Mouse (Mus musculus) liver, postnatal 0 days (tissue): ENCODE measurements around the gene Mdga1. TPM values are rescaled to one million over a fixed set of nuclear protein-coding genes. Genes with fewer than 3 reads are reported as not detected.

ENCODE experiments used
- ATAC-seq: fragments of 200-750 bp; cut with Nextera tagmentation; 2 replicates; pipeline ENCODE4 v1.8.0; 2017; ENCODE audit warnings: mild to moderate bottlenecking, moderate library complexity
- DNase-seq: peaks from one replicate; pipeline ENCODE4 v3.0.0-alpha.2; 2016
- H3K27ac ChIP-seq: fragments of 300-500 bp; sonication (generic); 2 replicates; pipeline ENCODE4 v1.5.1; 2014; ENCODE audit warnings: antibody characterized with exemption, moderate library complexity, mild to moderate bottlenecking, low read depth
- H3K27me3 ChIP-seq: fragments of 300-500 bp; sonication (generic); 2 replicates; pipeline ENCODE4 v1.6.1; 2014; ENCODE audit warnings: low read length, control low read depth, mixed read lengths; ENCODE audit not compliant: insufficient read depth
- H3K36me3 ChIP-seq: fragments of 300-500 bp; sonication (generic); replicated peaks from 2 replicates; pipeline ENCODE4 v1.6.1; 2014; ENCODE audit warnings: mild to moderate bottlenecking, control low read depth, low read length, moderate library complexity, mixed read lengths; ENCODE audit not compliant: insufficient read depth
- H3K4me1 ChIP-seq: fragments of 300-500 bp; sonication (generic); 2 replicates; pipeline ENCODE4 v1.6.1; 2014; ENCODE audit warnings: antibody characterized with exemption, mild to moderate bottlenecking, control low read depth; ENCODE audit not compliant: insufficient read depth
- H3K4me2 ChIP-seq: fragments of 300-500 bp; sonication (generic); 2 replicates; pipeline ENCODE4 v1.6.1; 2014; ENCODE audit warnings: low read depth, mild to moderate bottlenecking, low read length, moderate library complexity, mixed read lengths
- H3K4me3 ChIP-seq: fragments of 300-500 bp; sonication (generic); 2 replicates; pipeline ENCODE4 v1.5.1; 2014; ENCODE audit warnings: low read depth, low read length
- H3K9ac ChIP-seq: fragments of 300-500 bp; sonication (generic); replicated peaks from 2 replicates; pipeline ENCODE4 v1.6.1; 2014; ENCODE audit warnings: mild to moderate bottlenecking, moderate library complexity
- H3K9me3 ChIP-seq: fragments of 300-500 bp; sonication (generic); 2 replicates; pipeline ENCODE4 v1.6.1; 2016; ENCODE audit warnings: mild to moderate bottlenecking, control low read depth, low read length, mixed read lengths
- CTCF ChIP-seq: sonication (generic); IDR thresholded peaks from 2 replicates; pipeline ENCODE4 v1.5.1; 2016; ENCODE audit warnings: antibody characterized with exemption, low read depth
- EP300 ChIP-seq: IDR thresholded peaks from 2 replicates; pipeline ENCODE4 v1.6.1; 2016; ENCODE audit warnings: antibody characterized with exemption, low read depth, mild to moderate bottlenecking
- WGBS: fragments of 180-500 bp; shearing (Covaris S2); extraction: QIAGEN DNeasy Blood & Tissue Kit; methylation state at CpG from one replicate; pipeline ENCODE4 v1.1.7; 2014; ENCODE audit not compliant: insufficient replicate concordance; 5-methylcytosine and 5-hydroxymethylcytosine counted together
- polyA plus RNA-seq: library from polyadenylated mRNA; unstranded; fragments of >200 nt; fragmentation: Nextera tagmentation; extraction: Ambion mirVana; gene quantifications from 2 replicates; pipeline ENCODE4 v1.2.1, GENCODE M21; 2015

Mdga1 gene
- 2.0 and 2.2 TPM in 2 replicates for polyA plus RNA-seq

- Histone ChIP-seq H3K27ac (no peak within 1 kb of the TSS), H3K9ac (no peak within 1 kb of the TSS), H3K27me3 (0 out of 2 replicates have a peak, but pooled peaks cover 5% of the 10 kb centered on the region), H3K36me3 (no peaks in the 10 kb centered on the region), H3K4me2 (no peak within 1 kb of the TSS), H3K9me3 (no peaks in the 10 kb centered on the region), H3K4me1 (no peaks in the 10 kb centered on the region), H3K4me3 (no peak within 1 kb of the TSS)
- TF ChIP-seq CTCF (no peak), EP300 (no peak)
- ATAC-seq: no peak
- no peak for DNase-seq
- WGBS: 74% methylated on average over 7 of the region's 7 CpGs
Observed at GRCm38 (mm10) chr17:29970037-29970555, at the start of gene Mdga1. Mdga1 (minus strand) TSS chr17:29970087.

- TF ChIP-seq EP300: no peak
- TF ChIP-seq CTCF: no peak
- 0 out of 2 replicates have a peak overlapping the region, but pooled peaks have one; percentile 22 for H3K27ac ChIP-seq
- no peak overlapping the region for H3K4me2 ChIP-seq
- DNase-seq (no peak), ATAC-seq (no peak)
- peaks cover 13% of the 10 kb centered on the region for H3K4me1 ChIP-seq
- no peaks in the 10 kb centered on the region for H3K9me3 ChIP-seq
- H3K27me3 ChIP-seq: no peaks in the 10 kb centered on the region
- no peak overlapping the region for H3K9ac ChIP-seq
- no peak overlapping the region for H3K4me3 ChIP-seq
- no peaks in the 10 kb centered on the region; the same call in 1 of the 2 replicates for H3K36me3 ChIP-seq
- 65% methylated on average over 12 of the region's 12 CpGs for WGBS
Observed at GRCm38 (mm10) chr17:30018927-30019610, 49.2 kb upstream of the Mdga1 start.

- no peaks in the 10 kb centered on the region for H3K9me3 ChIP-seq
- ATAC-seq: no peak
- no peak overlapping the region for H3K27ac ChIP-seq
- H3K36me3 ChIP-seq: no peaks in the 10 kb centered on the region; the same call in 1 of the 2 replicates
- DNase-seq: no peak
- no peak overlapping the region for H3K4me3 ChIP-seq
- no peak overlapping the region for H3K9ac ChIP-seq
- no peaks in the 10 kb centered on the region for H3K27me3 ChIP-seq
- H3K4me1 ChIP-seq: peaks cover 16% of the 10 kb centered on the region
- H3K4me2 ChIP-seq: no peak overlapping the region
- peak; percentile 32 for TF ChIP-seq CTCF
- no peak for TF ChIP-seq EP300
- WGBS: 89% methylated on average over 4 of the region's 4 CpGs
Observed at GRCm38 (mm10) chr17:30014660-30015059, 44.8 kb upstream of the Mdga1 start.

- DNase-seq: no peak
- ATAC-seq: no peak
- peak overlapping the region; percentile 85 for H3K27ac ChIP-seq
Observed at GRCm38 (mm10) chr17:30008392-30008791, 38.5 kb upstream of the Mdga1 start.

GRCm38 (mm10) chr17:30007883-30008282, 38.0 kb upstream of the Mdga1 start:
- ATAC-seq: peak; percentile 5
- no peaks in the 10 kb centered on the region for H3K9me3 ChIP-seq
- peaks cover 41% of the 10 kb centered on the region for H3K4me1 ChIP-seq
- 43% methylated on average over 6 of the region's 6 CpGs for WGBS
- no peaks in the 10 kb centered on the region for H3K27me3 ChIP-seq
- peak overlapping the region; percentile 38; the same call in 1 of the 2 replicates for H3K9ac ChIP-seq
- peak overlapping the region; percentile 85 for H3K27ac ChIP-seq
- H3K36me3 ChIP-seq: no peaks in the 10 kb centered on the region
- H3K4me3 ChIP-seq: 0 out of 2 replicates have a peak overlapping the region, but pooled peaks have one; percentile 7
- peak; percentile 46 for DNase-seq
- peak overlapping the region; percentile 95 for H3K4me2 ChIP-seq
- TF ChIP-seq CTCF (no peak), EP300 (peak; percentile 39; the same call in 1 of the 2 replicates)

More at GRCm38 (mm10) chr17:30008392-30008791, 38.5 kb upstream of the Mdga1 start:
- Histone ChIP-seq H3K36me3 (no peaks in the 10 kb centered on the region), H3K4me3 (0 out of 2 replicates have a peak overlapping the region, but pooled peaks have one; percentile 7), H3K9me3 (no peaks in the 10 kb centered on the region), H3K4me2 (peak overlapping the region; percentile 95), H3K9ac (peak overlapping the region; percentile 38; the same call in 1 of the 2 replicates), H3K27me3 (no peaks in the 10 kb centered on the region), H3K4me1 (peaks cover 38% of the 10 kb centered on the region)
- TF ChIP-seq CTCF: no peak
- TF ChIP-seq EP300: no peak

- Histone ChIP-seq H3K27ac (peak overlapping the region; percentile 85), H3K4me3 (0 out of 2 replicates have a peak overlapping the region, but pooled peaks have one; percentile 8), H3K4me2 (peak overlapping the region; percentile 95), H3K9me3 (no peaks in the 10 kb centered on the region), H3K9ac (no peak overlapping the region), H3K4me1 (peaks cover 37% of the 10 kb centered on the region), H3K27me3 (no peaks in the 10 kb centered on the region), H3K36me3 (no peaks in the 10 kb centered on the region)
- ATAC-seq (no peak), DNase-seq (no peak)
- TF ChIP-seq EP300 (no peak), CTCF (no peak)
- 64% methylated on average over 2 of the region's 2 CpGs for WGBS
Observed at GRCm38 (mm10) chr17:30006877-30007276, 37.0 kb upstream of the Mdga1 start.
